Mouse (Mus musculus): ENCODE measurements around the gene Inppl1. TPM values are rescaled to one million over a fixed set of nuclear protein-coding genes. Genes with fewer than 3 reads are reported as not detected.

Inppl1 gene
- polyA plus RNA-seq, 1 experiment, result 116 TPM

- TF ChIP-seq CEBPB (IDR thresholded peaks at IDR 0.05; ENCODE audit: low read depth), result no peak
- TF ChIP-seq MYOD1 (IDR thresholded peaks at IDR 0.05; ENCODE audit: control insufficient read depth, insufficient read length, low read depth), result peak; percentile 75
- no peaks in the 10 kb centered on the region for H3K27me3 ChIP-seq (ENCODE audit: control insufficient read depth, insufficient read depth, insufficient read length)
- peaks cover 29% of the 10 kb centered on the region for H3K79me3 ChIP-seq (ENCODE audit: low read depth)
- H3K79me2 ChIP-seq (ENCODE audit: control insufficient read depth, insufficient read depth), result peaks cover 44% of the 10 kb centered on the region
- H3K4me3 ChIP-seq (ENCODE audit: insufficient read depth, poor library complexity, severe bottlenecking), result no peak overlapping the region
- H3K36me3 ChIP-seq (ENCODE audit: control insufficient read depth, insufficient read depth), result peaks cover 61% of the 10 kb centered on the region
- no peak overlapping the region for H3ac ChIP-seq (ENCODE audit: control insufficient read depth, insufficient read length, low read depth)
Measured at GRCm38 (mm10) chr7:101833916-101834584, 4.0 kb downstream of the Inppl1 start.

- Histone ChIP-seq H3K4me3 (ENCODE audit: insufficient read depth, poor library complexity, severe bottlenecking) (no peak overlapping the region), H3K36me3 (ENCODE audit: control insufficient read depth, insufficient read depth) (peaks cover 68% of the 10 kb centered on the region), H3K79me3 (ENCODE audit: low read depth) (peaks cover 29% of the 10 kb centered on the region), H3K27me3 (ENCODE audit: control insufficient read depth, insufficient read depth, insufficient read length) (no peaks in the 10 kb centered on the region), H3K79me2 (ENCODE audit: control insufficient read depth, insufficient read depth) (peaks cover 44% of the 10 kb centered on the region), H3ac (ENCODE audit: control insufficient read depth, insufficient read length, low read depth) (no peak overlapping the region)
- TF ChIP-seq MAX (IDR thresholded peaks at IDR 0.05) (no peak), USF1 (IDR thresholded peaks at IDR 0.05; ENCODE audit: low read depth) (no peak), MYOG (IDR thresholded peaks at IDR 0.05; ENCODE audit: control insufficient read depth, extremely low read depth, insufficient read length) (no peak), CTCF (IDR thresholded peaks at IDR 0.05; ENCODE audit: control insufficient read depth, insufficient read depth, insufficient read length) (no peak), FOSL1 (IDR thresholded peaks at IDR 0.05; ENCODE audit: insufficient read depth, low read length, poor library complexity, severe bottlenecking) (no peak), MYOD1 (IDR thresholded peaks at IDR 0.05; ENCODE audit: control insufficient read depth, insufficient read length, low read depth) (no peak), CEBPB (IDR thresholded peaks at IDR 0.05; ENCODE audit: low read depth) (no peak)
Measured at GRCm38 (mm10) chr7:101833352-101833751, 4.7 kb downstream of the Inppl1 start.

GRCm38 (mm10) chr7:101832372-101832771 is 5.7 kb downstream of the Inppl1 start:
- Histone ChIP-seq H3K27me3 (ENCODE audit: control insufficient read depth, insufficient read depth, insufficient read length) (no peaks in the 10 kb centered on the region), H3K4me3 (ENCODE audit: insufficient read depth, poor library complexity, severe bottlenecking) (no peak overlapping the region), H3ac (ENCODE audit: control insufficient read depth, insufficient read length, low read depth) (no peak overlapping the region), H3K36me3 (ENCODE audit: control insufficient read depth, insufficient read depth) (peaks cover 77% of the 10 kb centered on the region), H3K79me2 (ENCODE audit: control insufficient read depth, insufficient read depth) (peaks cover 43% of the 10 kb centered on the region), H3K79me3 (ENCODE audit: low read depth) (peaks cover 29% of the 10 kb centered on the region)
- TF ChIP-seq MYOG (IDR thresholded peaks at IDR 0.05; ENCODE audit: control insufficient read depth, extremely low read depth, insufficient read length) (no peak), CTCF (IDR thresholded peaks at IDR 0.05; ENCODE audit: control insufficient read depth, insufficient read depth, insufficient read length) (no peak), MAX (IDR thresholded peaks at IDR 0.05) (no peak), CEBPB (IDR thresholded peaks at IDR 0.05; ENCODE audit: low read depth) (no peak), FOSL1 (IDR thresholded peaks at IDR 0.05; ENCODE audit: insufficient read depth, low read length, poor library complexity, severe bottlenecking) (no peak), MYOD1 (IDR thresholded peaks at IDR 0.05; ENCODE audit: control insufficient read depth, insufficient read length, low read depth) (no peak), USF1 (IDR thresholded peaks at IDR 0.05; ENCODE audit: low read depth) (no peak)

GRCm38 (mm10) chr7:101831437-101831836 is 6.6 kb downstream of the Inppl1 start:
- Histone ChIP-seq H3K79me3 (ENCODE audit: low read depth) (peaks cover 25% of the 10 kb centered on the region), H3K4me3 (ENCODE audit: insufficient read depth, poor library complexity, severe bottlenecking) (no peak overlapping the region)
- TF ChIP-seq MYOD1 (IDR thresholded peaks at IDR 0.05; ENCODE audit: control insufficient read depth, insufficient read length, low read depth) (no peak), FOSL1 (IDR thresholded peaks at IDR 0.05; ENCODE audit: insufficient read depth, low read length, poor library complexity, severe bottlenecking) (no peak), CTCF (IDR thresholded peaks at IDR 0.05; ENCODE audit: control insufficient read depth, insufficient read depth, insufficient read length) (no peak)

GRCm38 (mm10) chr7:101830373-101830772 is 7.7 kb downstream of the Inppl1 start:
- no peak for TF ChIP-seq CEBPB (IDR thresholded peaks at IDR 0.05; ENCODE audit: low read depth)
- TF ChIP-seq MYOD1 (IDR thresholded peaks at IDR 0.05; ENCODE audit: control insufficient read depth, insufficient read length, low read depth), result no peak
- no peak for TF ChIP-seq USF1 (IDR thresholded peaks at IDR 0.05; ENCODE audit: low read depth)
- no peak for TF ChIP-seq FOSL1 (IDR thresholded peaks at IDR 0.05; ENCODE audit: insufficient read depth, low read length, poor library complexity, severe bottlenecking)
- TF ChIP-seq MAX (IDR thresholded peaks at IDR 0.05), result no peak
- no peak for TF ChIP-seq CTCF (IDR thresholded peaks at IDR 0.05; ENCODE audit: control insufficient read depth, insufficient read depth, insufficient read length)
- no peaks in the 10 kb centered on the region for H3K27me3 ChIP-seq (ENCODE audit: control insufficient read depth, insufficient read depth, insufficient read length)
- peaks cover 23% of the 10 kb centered on the region for H3K79me2 ChIP-seq (ENCODE audit: control insufficient read depth, insufficient read depth)
- peaks cover 15% of the 10 kb centered on the region for H3K79me3 ChIP-seq (ENCODE audit: low read depth)
- H3K36me3 ChIP-seq (ENCODE audit: control insufficient read depth, insufficient read depth), result peaks cover 88% of the 10 kb centered on the region
- no peak overlapping the region for H3K4me3 ChIP-seq (ENCODE audit: insufficient read depth, poor library complexity, severe bottlenecking)
- no peak overlapping the region for H3ac ChIP-seq (ENCODE audit: control insufficient read depth, insufficient read length, low read depth)

More at GRCm38 (mm10) chr7:101831437-101831836, 6.6 kb downstream of the Inppl1 start:
- Histone ChIP-seq H3K27me3 (ENCODE audit: control insufficient read depth, insufficient read depth, insufficient read length) (no peaks in the 10 kb centered on the region), H3K79me2 (ENCODE audit: control insufficient read depth, insufficient read depth) (peaks cover 33% of the 10 kb centered on the region), H3ac (ENCODE audit: control insufficient read depth, insufficient read length, low read depth) (no peak overlapping the region), H3K36me3 (ENCODE audit: control insufficient read depth, insufficient read depth) (peaks cover 86% of the 10 kb centered on the region)
